Mouse (Mus musculus): ENCODE results near the gene Tex2. TPM values are rescaled to one million over a fixed set of nuclear protein-coding genes. Genes with fewer than 3 reads are reported as not detected.

Gene Tex2
- polyA plus RNA-seq, 1 experiment from 2014 or later = 7.6 TPM

DNA sequence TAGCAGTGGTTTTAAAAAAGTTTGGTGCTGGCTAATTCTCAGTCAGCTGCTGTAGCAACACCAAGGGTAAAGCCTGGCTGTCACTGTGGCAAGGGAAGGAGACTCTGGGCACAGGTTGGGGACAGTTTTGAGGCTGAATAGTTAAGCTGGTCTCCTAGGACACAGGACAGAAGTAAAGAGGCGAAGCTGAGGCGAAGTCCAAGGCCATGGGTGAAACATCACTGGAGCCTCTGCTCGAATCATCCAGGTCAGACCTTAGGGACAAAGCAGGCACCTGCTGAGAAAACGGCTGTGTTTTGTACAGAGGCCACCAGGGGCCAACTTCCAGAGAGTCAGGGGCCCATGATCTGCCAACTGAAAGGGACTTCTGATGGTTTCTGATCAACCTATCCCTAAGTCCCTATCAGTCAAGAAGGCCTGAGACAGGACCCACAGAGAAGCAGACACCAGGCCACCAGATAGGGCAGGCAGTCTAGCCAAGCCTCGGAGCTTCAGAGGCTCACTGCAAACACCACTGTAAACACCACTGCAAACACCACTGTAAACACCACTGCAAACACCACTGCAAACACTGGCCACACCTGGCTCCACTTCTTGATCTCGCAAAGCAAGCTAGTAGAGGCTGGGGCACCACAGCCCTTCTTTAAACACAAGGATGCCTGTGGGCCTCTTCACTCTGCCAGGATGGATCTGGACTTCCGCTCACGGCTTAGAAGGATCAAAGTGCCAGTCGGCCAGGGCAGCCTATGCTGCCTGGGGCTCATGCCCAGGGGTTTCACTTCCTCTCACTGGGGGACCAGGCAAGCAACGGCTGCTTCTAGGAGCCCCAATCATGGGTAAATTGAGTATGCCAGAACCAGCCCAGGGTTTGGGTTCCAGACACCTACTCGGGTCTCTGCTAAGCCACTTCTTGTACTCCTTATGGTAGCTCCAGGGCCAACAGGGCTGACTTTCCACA is 41.9 kb downstream of the Tex2 start:
- Histone ChIP-seq H3K9ac (ENCODE audit: low read length) (no peak overlapping the region), H3K27ac (replicated peaks; ENCODE audit: low read depth, low read length) (no peak overlapping the region), H3K4me1 (ENCODE audit: control insufficient read depth, insufficient read depth, low read length) (peaks cover 22% of the 10 kb centered on the region)

DNA sequence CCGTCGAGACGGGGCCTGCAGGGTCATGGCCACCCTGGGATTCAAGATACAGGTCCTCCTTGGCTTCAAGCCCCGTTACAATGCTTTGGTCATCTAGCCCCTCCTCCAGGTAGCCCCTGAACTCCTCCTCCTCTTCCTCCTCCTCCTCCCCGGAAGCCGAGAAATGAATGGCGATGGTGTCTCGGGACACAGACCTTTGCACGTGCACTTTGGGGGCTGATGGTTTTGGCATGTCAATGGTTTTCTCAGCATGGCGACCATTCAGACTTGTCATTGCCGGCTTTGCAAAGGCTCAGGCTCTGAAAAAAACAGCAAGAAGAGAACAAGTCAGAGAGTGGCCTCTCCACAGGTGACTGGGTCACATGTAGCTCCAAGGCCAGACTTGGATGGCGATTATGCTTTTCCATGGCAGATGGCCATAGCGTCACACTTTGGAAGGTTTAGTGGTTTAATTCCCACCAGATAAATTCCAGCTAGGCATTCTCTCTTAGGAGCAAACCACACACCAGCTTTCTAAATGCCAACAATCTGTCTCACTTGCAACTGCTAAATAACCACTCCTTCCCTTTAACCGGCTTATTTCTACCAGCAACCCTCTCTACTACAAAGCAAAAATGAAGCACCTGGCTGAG is 44.8 kb downstream of the Tex2 start:
- WGBS = 92% methylated on average over 14 of the region's 14 CpGs
- Histone ChIP-seq H3K4me2 (ENCODE audit: low read depth, severe bottlenecking) (no peak overlapping the region), H3K36me3 (ENCODE audit: control insufficient read depth, insufficient read depth, low read length) (peaks cover 4% of the 10 kb centered on the region; the same call in 1 of the 2 replicates), H3K9ac (ENCODE audit: low read length) (no peak overlapping the region), H3K27me3 (ENCODE audit: control insufficient read depth, insufficient read depth, low read length) (no peaks in the 10 kb centered on the region), H3K27ac (replicated peaks; ENCODE audit: low read depth, low read length) (no peak overlapping the region), H3K9me3 (ENCODE audit: control insufficient read depth, low read length) (no peaks in the 10 kb centered on the region), H3K4me1 (ENCODE audit: control insufficient read depth, insufficient read depth, low read length) (peaks cover 20% of the 10 kb centered on the region), H3K4me3 (ENCODE audit: low read depth, low read length) (no peak overlapping the region)
- DNase-seq (ENCODE audit: low spot score) (no peak), ATAC-seq (ENCODE audit: insufficient number of reproducible peaks, low FRiP score, low TSS enrichment, low read depth) (no peak)

More for the DNA sequence above, 41.9 kb downstream of the Tex2 start:
- Histone ChIP-seq H3K36me3 (ENCODE audit: control insufficient read depth, insufficient read depth, low read length) (peaks cover 4% of the 10 kb centered on the region; the same call in 1 of the 2 replicates), H3K9me3 (ENCODE audit: control insufficient read depth, low read length) (no peaks in the 10 kb centered on the region), H3K4me2 (ENCODE audit: low read depth, severe bottlenecking) (no peak overlapping the region), H3K27me3 (ENCODE audit: control insufficient read depth, insufficient read depth, low read length) (no peaks in the 10 kb centered on the region), H3K4me3 (ENCODE audit: low read depth, low read length) (no peak overlapping the region)
- 71% methylated on average over 11 of the region's 11 CpGs for WGBS
- DNase-seq (ENCODE audit: low spot score) (no peak), ATAC-seq (ENCODE audit: insufficient number of reproducible peaks, low FRiP score, low TSS enrichment, low read depth) (no peak)

DNA sequence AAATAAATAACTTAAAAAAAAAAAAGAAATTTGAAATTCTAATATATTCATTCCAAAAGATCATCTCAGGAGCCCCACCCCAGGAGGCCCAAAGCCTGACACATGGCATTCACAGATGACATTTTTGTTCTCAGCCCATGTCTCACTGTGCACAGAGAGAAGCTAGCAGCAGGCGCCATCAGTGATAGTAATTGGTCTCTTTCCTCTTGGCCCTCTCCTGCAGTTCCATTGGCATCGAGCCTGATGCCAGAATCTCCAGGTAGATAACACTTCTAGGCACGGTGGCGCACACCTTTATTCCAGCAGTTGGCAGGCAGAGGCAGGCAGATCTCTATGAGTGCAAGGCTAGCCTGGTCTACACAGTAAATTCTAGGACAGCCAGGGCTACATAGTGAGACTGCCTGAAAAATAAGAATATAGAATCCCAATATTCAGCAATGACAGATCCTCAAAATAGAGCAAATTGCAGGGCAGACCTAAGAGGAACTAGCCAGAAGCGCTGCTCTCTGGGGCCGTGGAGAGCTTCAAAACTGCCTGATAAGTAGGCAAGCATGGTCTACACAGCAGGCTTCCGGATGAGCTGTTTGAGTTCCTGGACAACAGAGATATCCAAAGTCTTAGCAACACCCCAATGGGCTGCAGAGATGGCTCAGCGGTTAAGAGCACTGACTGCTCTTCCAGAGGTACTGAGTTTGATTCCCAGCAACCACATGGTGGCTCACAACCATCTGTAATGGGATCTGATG is 47.0 kb downstream of the Tex2 start:
- Histone ChIP-seq H3K27ac (replicated peaks; ENCODE audit: low read depth, low read length) (no peak overlapping the region), H3K9ac (ENCODE audit: low read length) (no peak overlapping the region), H3K4me1 (ENCODE audit: control insufficient read depth, insufficient read depth, low read length) (no peaks in the 10 kb centered on the region), H3K4me2 (ENCODE audit: low read depth, severe bottlenecking) (no peak overlapping the region), H3K4me3 (ENCODE audit: low read depth, low read length) (no peak overlapping the region), H3K9me3 (ENCODE audit: control insufficient read depth, low read length) (no peaks in the 10 kb centered on the region), H3K27me3 (ENCODE audit: control insufficient read depth, insufficient read depth, low read length) (no peaks in the 10 kb centered on the region), H3K36me3 (ENCODE audit: control insufficient read depth, insufficient read depth, low read length) (peaks cover 4% of the 10 kb centered on the region; the same call in 1 of the 2 replicates)
- WGBS = 95% methylated on average over 8 of the region's 8 CpGs
- no peak for DNase-seq (ENCODE audit: low spot score)
- no peak for ATAC-seq (ENCODE audit: insufficient number of reproducible peaks, low FRiP score, low TSS enrichment, low read depth)

DNA sequence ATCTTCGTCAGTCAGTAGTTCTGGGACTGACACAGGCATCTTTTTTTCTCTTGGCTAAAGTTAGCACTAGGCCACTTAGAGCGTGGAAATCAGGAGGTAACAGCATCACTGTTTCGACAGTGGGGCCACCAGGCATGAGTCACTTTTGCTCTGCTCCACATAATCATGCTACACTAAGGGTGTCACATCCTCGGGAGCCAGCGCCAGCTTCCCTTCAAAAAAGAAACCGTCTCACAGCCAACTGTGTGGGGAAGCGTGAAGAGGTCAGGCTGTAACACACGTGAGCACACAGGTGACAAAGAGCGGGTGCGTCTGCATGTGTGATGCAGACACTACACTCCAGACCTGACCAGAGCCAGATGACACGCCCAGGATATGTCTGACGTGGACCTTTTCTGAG is 49.0 kb downstream of the Tex2 start:
- H3K36me3 ChIP-seq (ENCODE audit: control insufficient read depth, insufficient read depth, low read length) = peaks cover 6% of the 10 kb centered on the region
- ATAC-seq (ENCODE audit: insufficient number of reproducible peaks, low FRiP score, low TSS enrichment, low read depth) (no peak), DNase-seq (ENCODE audit: low spot score) (no peak)
- no peak overlapping the region for H3K4me2 ChIP-seq (ENCODE audit: low read depth, severe bottlenecking)
- H3K27me3 ChIP-seq (ENCODE audit: control insufficient read depth, insufficient read depth, low read length) = no peaks in the 10 kb centered on the region
- no peaks in the 10 kb centered on the region for H3K9me3 ChIP-seq (ENCODE audit: control insufficient read depth, low read length)
- WGBS = 85% methylated on average over 12 of the region's 12 CpGs
- no peaks in the 10 kb centered on the region for H3K4me1 ChIP-seq (ENCODE audit: control insufficient read depth, insufficient read depth, low read length)
- H3K9ac ChIP-seq (ENCODE audit: low read length) = no peak overlapping the region
- H3K4me3 ChIP-seq (ENCODE audit: low read depth, low read length) = no peak overlapping the region
- no peak overlapping the region for H3K27ac ChIP-seq (replicated peaks; ENCODE audit: low read depth, low read length)

DNA sequence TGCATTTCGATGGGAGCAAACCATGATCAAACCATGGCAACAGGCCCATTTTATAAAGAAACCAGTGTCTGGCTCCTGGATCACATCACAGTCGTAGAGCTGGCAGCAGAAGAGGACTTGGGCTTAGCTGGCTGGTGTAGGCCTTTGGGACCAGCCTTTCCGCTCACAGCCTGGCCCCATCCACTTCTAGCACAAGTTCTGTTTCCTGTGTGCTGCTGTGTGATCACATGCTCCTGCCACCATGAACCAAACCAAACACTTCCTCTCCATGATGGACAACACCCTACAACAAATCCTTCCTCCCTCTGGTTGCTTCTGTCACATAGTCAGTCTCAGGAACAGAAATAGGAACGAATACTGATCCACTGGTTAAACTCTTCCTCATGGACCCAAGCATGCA is 50.5 kb downstream of the Tex2 start:
- DNase-seq (ENCODE audit: low spot score) (no peak), ATAC-seq (ENCODE audit: insufficient number of reproducible peaks, low FRiP score, low TSS enrichment, low read depth) (no peak)
- 0 out of 2 replicates have a peak, but pooled peaks cover 3% of the 10 kb centered on the region for H3K4me1 ChIP-seq (ENCODE audit: control insufficient read depth, insufficient read depth, low read length)
- no peak overlapping the region for H3K27ac ChIP-seq (replicated peaks; ENCODE audit: low read depth, low read length)
- H3K9me3 ChIP-seq (ENCODE audit: control insufficient read depth, low read length) = no peaks in the 10 kb centered on the region
- H3K36me3 ChIP-seq (ENCODE audit: control insufficient read depth, insufficient read depth, low read length) = peaks cover 6% of the 10 kb centered on the region
- no peak overlapping the region for H3K9ac ChIP-seq (ENCODE audit: low read length)
- no peaks in the 10 kb centered on the region for H3K27me3 ChIP-seq (ENCODE audit: control insufficient read depth, insufficient read depth, low read length)
- no peak overlapping the region for H3K4me2 ChIP-seq (ENCODE audit: low read depth, severe bottlenecking)
- H3K4me3 ChIP-seq (ENCODE audit: low read depth, low read length) = no peak overlapping the region
- 90% methylated on average over 4 of the region's 4 CpGs for WGBS

DNA sequence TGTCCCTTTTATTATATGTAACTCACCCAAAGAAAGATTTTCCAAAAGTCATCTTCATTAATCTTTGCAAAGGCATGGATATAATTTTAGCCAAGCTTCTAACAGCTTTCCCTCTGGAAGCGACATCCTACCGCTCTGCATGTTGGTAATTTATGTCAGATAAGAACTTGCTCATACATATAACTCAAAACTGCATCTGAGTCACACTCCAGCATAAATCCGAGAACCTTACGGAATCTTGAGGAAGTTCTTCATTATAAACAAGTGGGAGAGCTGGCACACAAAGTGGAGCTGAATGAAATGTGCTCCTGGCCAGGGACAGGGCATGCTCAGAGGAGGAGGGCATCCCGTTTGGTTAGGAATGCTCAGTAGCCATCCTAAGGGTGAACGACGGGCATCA is 53.5 kb downstream of the Tex2 start:
- Histone ChIP-seq H3K27me3 (ENCODE audit: control insufficient read depth, insufficient read depth, low read length) (no peaks in the 10 kb centered on the region), H3K4me1 (ENCODE audit: control insufficient read depth, insufficient read depth, low read length) (peaks cover 6% of the 10 kb centered on the region; the same call in 1 of the 2 replicates), H3K9ac (ENCODE audit: low read length) (no peak overlapping the region), H3K4me3 (ENCODE audit: low read depth, low read length) (no peak overlapping the region), H3K27ac (replicated peaks; ENCODE audit: low read depth, low read length) (no peak overlapping the region), H3K36me3 (ENCODE audit: control insufficient read depth, insufficient read depth, low read length) (peaks cover 3% of the 10 kb centered on the region; the same call in 1 of the 2 replicates), H3K4me2 (ENCODE audit: low read depth, severe bottlenecking) (no peak overlapping the region), H3K9me3 (ENCODE audit: control insufficient read depth, low read length) (no peaks in the 10 kb centered on the region)
- ATAC-seq (ENCODE audit: insufficient number of reproducible peaks, low FRiP score, low TSS enrichment, low read depth) (no peak), DNase-seq (ENCODE audit: low spot score) (no peak)
- 89% methylated on average over 7 of the region's 7 CpGs for WGBS

DNA sequence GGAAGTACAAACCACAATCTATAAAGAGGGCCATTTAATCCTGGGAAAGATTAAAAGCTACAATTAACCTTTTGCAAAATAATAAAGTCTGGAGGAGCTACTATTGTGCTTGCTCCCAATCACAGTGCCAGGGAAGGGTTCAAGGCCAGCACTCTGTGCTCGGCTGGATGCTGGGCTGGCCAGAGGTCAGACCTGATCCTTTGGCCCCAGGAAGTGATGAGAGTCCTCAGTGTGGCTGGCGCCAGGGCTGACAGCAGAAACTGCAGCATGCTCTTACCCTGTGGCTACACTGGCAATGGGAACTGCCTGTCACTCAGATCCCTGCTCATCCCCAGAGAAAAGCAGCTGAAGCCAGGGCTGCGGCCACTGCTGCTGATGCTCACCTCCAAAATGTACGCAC is 55.2 kb downstream of the Tex2 start:
- Histone ChIP-seq H3K4me1 (ENCODE audit: control insufficient read depth, insufficient read depth, low read length) (peaks cover 6% of the 10 kb centered on the region; the same call in 1 of the 2 replicates), H3K4me3 (ENCODE audit: low read depth, low read length) (no peak overlapping the region), H3K36me3 (ENCODE audit: control insufficient read depth, insufficient read depth, low read length) (peaks cover 3% of the 10 kb centered on the region; the same call in 1 of the 2 replicates), H3K27me3 (ENCODE audit: control insufficient read depth, insufficient read depth, low read length) (no peaks in the 10 kb centered on the region), H3K9ac (ENCODE audit: low read length) (no peak overlapping the region), H3K9me3 (ENCODE audit: control insufficient read depth, low read length) (no peaks in the 10 kb centered on the region), H3K4me2 (ENCODE audit: low read depth, severe bottlenecking) (no peak overlapping the region), H3K27ac (replicated peaks; ENCODE audit: low read depth, low read length) (no peak overlapping the region)
- DNase-seq (ENCODE audit: low spot score) (no peak), ATAC-seq (ENCODE audit: insufficient number of reproducible peaks, low FRiP score, low TSS enrichment, low read depth) (no peak)
- 68% methylated on average over 4 of the region's 4 CpGs for WGBS

DNA sequence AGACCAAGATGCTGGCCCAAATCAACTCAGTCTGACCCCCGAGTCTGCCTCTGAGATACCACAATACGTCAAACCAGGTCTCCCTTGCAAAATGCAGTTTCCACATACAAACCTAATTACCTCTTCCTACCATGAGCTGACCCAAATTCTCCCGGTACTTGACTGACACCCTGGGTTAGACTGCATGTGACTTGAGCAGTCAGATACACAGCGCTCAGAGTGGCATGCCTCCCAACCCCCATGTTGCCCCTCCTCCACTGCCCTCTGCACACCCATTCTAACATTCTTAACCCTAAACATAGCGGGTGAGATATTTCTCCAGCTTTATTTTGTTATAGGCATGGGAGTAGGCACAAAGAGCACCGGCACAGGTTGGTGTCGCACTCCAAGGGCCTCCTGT is 55.8 kb downstream of the Tex2 start:
- peaks cover 6% of the 10 kb centered on the region; the same call in 1 of the 2 replicates for H3K4me1 ChIP-seq (ENCODE audit: control insufficient read depth, insufficient read depth, low read length)
- H3K36me3 ChIP-seq (ENCODE audit: control insufficient read depth, insufficient read depth, low read length) = peaks cover 3% of the 10 kb centered on the region; the same call in 1 of the 2 replicates
- no peaks in the 10 kb centered on the region for H3K27me3 ChIP-seq (ENCODE audit: control insufficient read depth, insufficient read depth, low read length)
- H3K27ac ChIP-seq (replicated peaks; ENCODE audit: low read depth, low read length) = no peak overlapping the region
- no peak for ATAC-seq (ENCODE audit: insufficient number of reproducible peaks, low FRiP score, low TSS enrichment, low read depth)
- 68% methylated on average over 7 of the region's 7 CpGs for WGBS
- no peak overlapping the region for H3K4me3 ChIP-seq (ENCODE audit: low read depth, low read length)
- DNase-seq (ENCODE audit: low spot score) = no peak
- no peaks in the 10 kb centered on the region for H3K9me3 ChIP-seq (ENCODE audit: control insufficient read depth, low read length)
- H3K9ac ChIP-seq (ENCODE audit: low read length) = no peak overlapping the region
- H3K4me2 ChIP-seq (ENCODE audit: low read depth, severe bottlenecking) = no peak overlapping the region
